Mouse (Mus musculus) liver, embryonic 14.5 days (tissue): Measurements from ENCODE around the gene Gm37240. TPM values are rescaled to one million over a fixed set of nuclear protein-coding genes. Genes with fewer than 3 reads are reported as not detected.

Experiments used
- ATAC-seq: fragments of 200-750 bp; cut with Nextera tagmentation; 2 replicates; pipeline ENCODE4 v1.8.0; 2017; ENCODE audit warnings: moderate number of reproducible peaks, mild to moderate bottlenecking, moderate library complexity; ENCODE audit not compliant: insufficient read depth
- DNase-seq, 3 experiments: peaks; one replicate each; pipeline ENCODE4 v3.0.0-alpha.2; 2012 to 2013; ENCODE audit warnings: low read depth in 3 of 3, low spot score in 3 of 3
- H3K27ac ChIP-seq: fragments of 300-500 bp; sonication (generic); 2 replicates; pipeline ENCODE4 v1.5.1; 2014; ENCODE audit warnings: moderate library complexity, mild to moderate bottlenecking, control low read depth, inconsistent platforms
- H3K27me3 ChIP-seq: fragments of 300-500 bp; sonication (generic); 2 replicates; pipeline ENCODE4 v1.6.1; 2014; ENCODE audit warnings: mild to moderate bottlenecking, low read length, moderate library complexity; ENCODE audit not compliant: control insufficient read depth, insufficient read depth
- H3K36me3 ChIP-seq: fragments of 300-500 bp; sonication (generic); replicated peaks from 2 replicates; pipeline ENCODE4 v1.6.1; 2014; ENCODE audit warnings: low read depth; ENCODE audit not compliant: control insufficient read depth, insufficient read depth
- H3K4me1 ChIP-seq, 2 experiments: fragments of 200-500 bp in 1 of 2; fragments of 300-500 bp in 1 of 2; sonication (generic) in 1 of 2; replicated peaks; 2 replicates each; pipeline ENCODE4 v1.6.1; 2012 to 2014; ENCODE audit warnings: antibody characterized with exemption in 1 of 2, inconsistent platforms in 1 of 2, low read length in 1 of 2; ENCODE audit not compliant: control insufficient read depth in 2 of 2, insufficient read depth in 2 of 2
- H3K4me2 ChIP-seq: fragments of 300-500 bp; sonication (generic); 2 replicates; pipeline ENCODE4 v1.6.1; 2014; ENCODE audit warnings: low read depth, mild to moderate bottlenecking, control low read depth, moderate library complexity
- H3K4me3 ChIP-seq, 2 experiments: fragments of 200-500 bp in 1 of 2; fragments of 300-500 bp in 1 of 2; sonication (generic) in 1 of 2; 2 replicates each; pipeline ENCODE4 v1.5.1; 2012 to 2014; ENCODE audit warnings: low read depth in 2 of 2, low read length in 2 of 2, mild to moderate bottlenecking in 2 of 2, control low read depth in 1 of 2, inconsistent platforms in 1 of 2, moderate library complexity in 1 of 2; ENCODE audit not compliant: insufficient read depth in 1 of 2
- H3K9ac ChIP-seq: fragments of 300-500 bp; sonication (generic); replicated peaks from 2 replicates; pipeline ENCODE4 v1.6.1; 2014; ENCODE audit warnings: mild to moderate bottlenecking, control low read depth, moderate library complexity
- H3K9me3 ChIP-seq: fragments of 300-500 bp; sonication (generic); 2 replicates; pipeline ENCODE4 v1.6.1; 2016; ENCODE audit warnings: low read length, mixed read lengths; ENCODE audit not compliant: control insufficient read depth
- CTCF ChIP-seq: IDR thresholded peaks from 2 replicates; pipeline ENCODE4 v1.5.1; 2016; ENCODE audit warnings: antibody characterized with exemption, low read depth, control low read depth
- EP300 ChIP-seq: IDR thresholded peaks from 2 replicates; pipeline ENCODE4 v1.6.1; 2016; ENCODE audit warnings: antibody characterized with exemption, low read depth
- WGBS: fragments of 180-500 bp; shearing (Covaris S2); extraction: QIAGEN DNeasy Blood & Tissue Kit; methylation state at CpG from one replicate; pipeline ENCODE4 v1.1.7; 2014; ENCODE audit not compliant: insufficient replicate concordance; 5-methylcytosine and 5-hydroxymethylcytosine counted together
- polyA plus RNA-seq, 2 experiments: library from polyadenylated mRNA; depleted of rRNA in 1 of 2; stranded (reverse) in 1 of 2; unstranded in 1 of 2; fragments of >200 nt; fragmentation: Nextera tagmentation in 1 of 2; extraction: Ambion mirVana in 1 of 2; gene quantifications; 2 replicates each; pipeline versions ENCODE4 v1.2.1 to v1.2.3; 2012 to 2014

The Gm37240 gene
- polyA plus RNA-seq, 2 experiments, result 0.03 to 0.30 TPM

- no peak for TF ChIP-seq CTCF
- DNase-seq (no peak), ATAC-seq (no peak)
- no peaks in the 10 kb centered on the region for H3K36me3 ChIP-seq
- no peaks in the 10 kb centered on the region for H3K4me1 ChIP-seq
- H3K9me3 ChIP-seq, result no peaks in the 10 kb centered on the region
- no peak overlapping the region for H3K4me2 ChIP-seq
- H3K27ac ChIP-seq, result no peak overlapping the region
- H3K4me3 ChIP-seq, result no peak overlapping the region
- WGBS, result 56% methylated on average over 10 of the region's 10 CpGs
- H3K27me3 ChIP-seq, result no peaks in the 10 kb centered on the region
- no peak overlapping the region for H3K9ac ChIP-seq
These were observed 421.9 kb downstream of the Gm37240 start for GRCm38 (mm10) chr3:85465283-85466025.

GRCm38 (mm10) chr3:85460021-85460420 lies 427.3 kb downstream of the Gm37240 start:
- Histone ChIP-seq H3K4me3 (no peak overlapping the region), H3K36me3 (no peaks in the 10 kb centered on the region), H3K27ac (no peak overlapping the region), H3K4me2 (no peak overlapping the region), H3K4me1 (no peaks in the 10 kb centered on the region), H3K27me3 (no peaks in the 10 kb centered on the region), H3K9ac (no peak overlapping the region), H3K9me3 (no peaks in the 10 kb centered on the region)
- 63% methylated on average over 6 of the region's 6 CpGs for WGBS
- ATAC-seq (no peak), DNase-seq (no peak)
- TF ChIP-seq EP300, result no peak
- TF ChIP-seq CTCF, result no peak

DNA sequence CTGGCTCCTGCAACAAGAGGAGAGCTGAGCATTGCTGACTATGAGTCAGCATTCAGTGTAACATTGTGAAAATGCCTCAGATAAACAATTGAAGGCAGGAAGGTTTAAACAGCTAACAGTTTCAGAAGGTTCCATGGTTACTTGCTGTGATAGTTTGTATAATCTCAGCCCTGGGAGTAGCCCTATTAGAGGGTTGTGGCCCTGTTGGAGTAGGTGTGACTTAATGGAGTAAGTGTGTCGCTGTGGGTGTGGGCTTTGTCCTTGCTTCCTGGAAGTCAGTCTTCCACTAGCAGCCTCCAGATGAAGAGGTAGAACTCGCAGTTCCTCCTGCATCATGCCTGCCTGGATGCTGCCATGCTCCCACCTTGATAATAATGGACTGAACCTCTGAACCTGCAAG lies 430.3 kb downstream of the Gm37240 start:
- Histone ChIP-seq H3K36me3 (no peaks in the 10 kb centered on the region), H3K9me3 (no peaks in the 10 kb centered on the region), H3K27ac (no peak overlapping the region), H3K27me3 (no peaks in the 10 kb centered on the region), H3K9ac (no peak overlapping the region), H3K4me1 (no peaks in the 10 kb centered on the region), H3K4me2 (no peak overlapping the region), H3K4me3 (no peak overlapping the region)
- ATAC-seq, result no peak
- WGBS, result 50% methylated on average over 2 of the region's 2 CpGs
- no peak for DNase-seq
- no peak for TF ChIP-seq CTCF
- no peak for TF ChIP-seq EP300

- Histone ChIP-seq H3K4me3 (no peak overlapping the region), H3K27me3 (no peaks in the 10 kb centered on the region), H3K27ac (no peak overlapping the region), H3K9ac (no peak overlapping the region), H3K4me1 (no peaks in the 10 kb centered on the region), H3K4me2 (no peak overlapping the region), H3K36me3 (no peaks in the 10 kb centered on the region), H3K9me3 (no peaks in the 10 kb centered on the region)
- no peak for DNase-seq
- no peak for ATAC-seq
- TF ChIP-seq EP300, result no peak
- no peak for TF ChIP-seq CTCF
- 36% methylated on average over 3 of the region's 3 CpGs for WGBS
These were observed 431.9 kb downstream of the Gm37240 start for GRCm38 (mm10) chr3:85455453-85455852.

DNA sequence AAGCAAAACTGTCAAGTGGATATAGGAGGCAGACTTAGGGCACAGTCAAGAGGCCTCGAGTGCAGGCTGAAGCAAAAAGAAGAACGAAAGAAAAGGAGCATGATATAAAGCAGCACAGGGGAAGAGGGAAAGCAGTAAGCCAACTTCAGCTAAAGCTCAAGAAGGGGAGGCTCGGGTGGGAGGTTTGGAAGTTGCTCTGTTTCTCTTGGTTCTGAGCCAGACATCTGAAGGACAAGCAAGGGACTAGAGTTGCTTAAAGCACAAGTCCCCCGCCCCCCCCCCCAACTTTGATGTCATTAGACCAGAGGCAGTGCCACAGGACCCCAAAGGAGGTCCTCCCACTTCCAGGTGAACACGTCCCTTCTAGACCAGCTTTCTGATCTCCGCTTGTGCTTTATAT lies 433.3 kb downstream of the Gm37240 start:
- no peaks in the 10 kb centered on the region for H3K4me1 ChIP-seq
- no peak overlapping the region for H3K4me2 ChIP-seq
- H3K27ac ChIP-seq, result no peak overlapping the region
- no peaks in the 10 kb centered on the region for H3K36me3 ChIP-seq
- ATAC-seq (no peak), DNase-seq (no peak)
- 59% methylated on average over 6 of the region's 6 CpGs for WGBS
- no peak overlapping the region for H3K4me3 ChIP-seq
- H3K9ac ChIP-seq, result no peak overlapping the region
- H3K9me3 ChIP-seq, result no peaks in the 10 kb centered on the region
- TF ChIP-seq CTCF, result no peak
- TF ChIP-seq EP300, result no peak
- no peaks in the 10 kb centered on the region for H3K27me3 ChIP-seq
